ENCODE assay signal across 10 mouse cellular contexts in the genomic region with DNA sequence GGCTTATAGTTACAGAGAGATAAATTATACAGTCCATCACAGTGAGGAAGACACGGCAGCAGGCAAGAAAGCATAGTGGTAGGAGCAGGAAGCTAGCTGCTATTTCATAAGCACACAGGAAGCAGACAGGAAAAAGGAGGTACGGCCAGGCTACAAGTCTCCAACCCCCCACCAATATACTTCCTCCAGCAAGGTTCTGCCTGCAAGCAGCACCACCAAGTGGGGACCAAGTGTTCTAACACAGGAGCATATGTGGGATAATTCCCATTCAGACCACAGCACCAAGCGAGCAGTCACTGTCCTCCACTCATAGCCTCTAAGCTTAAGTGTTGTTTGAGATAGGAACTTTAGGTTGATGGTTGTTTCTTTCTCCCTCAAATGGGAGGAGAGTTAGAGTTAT. TPM values are rescaled to one million over a fixed set of nuclear protein-coding genes. Genes with fewer than 3 reads are reported as not detected.
DNase-seq lines count a peak whose midpoint lies in the region; ATAC-seq and TF ChIP-seq lines count a peak whose summit lies in the region.
"Had no signal": no experiment of that assay in that cellular context is flagged by ENCODE, and none has a peak within 500 bp of the region (broad histone marks: within the 10 kb centered on the region; RNA-seq: fewer than 3 reads in every experiment).

No protein-coding gene starts in this region.

- no peak overlapping the region for H3K9ac ChIP-seq in hindbrain, postnatal 0 days (replicated peaks; ENCODE audit: low read length)
- no peak overlapping the region for H3K9ac ChIP-seq in hindbrain, embryonic 13.5 days
- no peak overlapping the region for H3K9ac ChIP-seq in midbrain, postnatal 0 days (replicated peaks; ENCODE audit: low read length, poor library complexity, severe bottlenecking)
- H3K9ac ChIP-seq in midbrain, embryonic 11.5 days (ENCODE audit: low read length) = no peak overlapping the region
- no peak overlapping the region for H3K9ac ChIP-seq in forebrain, embryonic 12.5 days
- H3K9ac ChIP-seq: midbrain, embryonic 12.5 days; neural tube, embryonic 15.5 days had no signal

- no peak overlapping the region for H3K4me2 ChIP-seq in hindbrain, postnatal 0 days (ENCODE audit: low read depth, low read length)
- H3K4me2 ChIP-seq in hindbrain, embryonic 13.5 days = no peak overlapping the region
- no peak overlapping the region for H3K4me2 ChIP-seq in midbrain, postnatal 0 days (ENCODE audit: low read depth, low read length, poor library complexity, severe bottlenecking)
- H3K4me2 ChIP-seq in midbrain, embryonic 11.5 days = no peak overlapping the region
- H3K4me2 ChIP-seq in forebrain, embryonic 12.5 days = no peak overlapping the region
- H3K4me2 ChIP-seq: midbrain, embryonic 12.5 days; neural tube, embryonic 15.5 days had no signal

- no peak overlapping the region for H3K4me3 ChIP-seq in hindbrain, postnatal 0 days (ENCODE audit: low read length)
- H3K4me3 ChIP-seq in hindbrain, embryonic 13.5 days = no peak overlapping the region
- no peak overlapping the region for H3K4me3 ChIP-seq in midbrain, postnatal 0 days (ENCODE audit: low read depth, low read length)
- H3K4me3 ChIP-seq in midbrain, embryonic 11.5 days (ENCODE audit: low read depth, low read length) = no peak overlapping the region
- no peak overlapping the region for H3K4me3 ChIP-seq in forebrain, embryonic 12.5 days (replicated peaks)
- H3K4me3 ChIP-seq: midbrain, embryonic 12.5 days; neural tube, embryonic 15.5 days had no signal

- WGBS in hindbrain, postnatal 0 days = 58% methylated on average over 3 of the region's 3 CpGs
- 60% methylated on average over 3 of the region's 3 CpGs for WGBS in hindbrain, embryonic 13.5 days
- 49% methylated on average over 3 of the region's 3 CpGs for WGBS in midbrain, postnatal 0 days
- WGBS in midbrain, embryonic 11.5 days = 56% methylated on average over 3 of the region's 3 CpGs
- WGBS in forebrain, embryonic 12.5 days = 63% methylated on average over 3 of the region's 3 CpGs

- H3K36me3 ChIP-seq in hindbrain, postnatal 0 days (ENCODE audit: insufficient read depth, low read length) = no peaks in the 10 kb centered on the region
- no peaks in the 10 kb centered on the region for H3K36me3 ChIP-seq in hindbrain, embryonic 13.5 days
- no peaks in the 10 kb centered on the region for H3K36me3 ChIP-seq in midbrain, postnatal 0 days (ENCODE audit: insufficient read depth, low read length)
- H3K36me3 ChIP-seq in midbrain, embryonic 11.5 days (ENCODE audit: control insufficient read depth, insufficient read depth, low read length) = no peaks in the 10 kb centered on the region
- no peaks in the 10 kb centered on the region for H3K36me3 ChIP-seq in forebrain, embryonic 12.5 days (replicated peaks)
- H3K36me3 ChIP-seq: midbrain, embryonic 12.5 days; neural tube, embryonic 15.5 days had no signal

- no peaks in the 10 kb centered on the region for H3K9me3 ChIP-seq in hindbrain, postnatal 0 days (ENCODE audit: low read length)
- no peaks in the 10 kb centered on the region for H3K9me3 ChIP-seq in hindbrain, embryonic 13.5 days
- no peaks in the 10 kb centered on the region for H3K9me3 ChIP-seq in midbrain, postnatal 0 days (ENCODE audit: low read length)
- H3K9me3 ChIP-seq in midbrain, embryonic 11.5 days (ENCODE audit: control insufficient read depth, low read length) = no peaks in the 10 kb centered on the region
- H3K9me3 ChIP-seq in forebrain, embryonic 12.5 days = no peaks in the 10 kb centered on the region
- H3K9me3 ChIP-seq: midbrain, embryonic 12.5 days; neural tube, embryonic 15.5 days had no signal

- no peaks in the 10 kb centered on the region for H3K4me1 ChIP-seq in hindbrain, postnatal 0 days (ENCODE audit: insufficient read depth, low read length)
- H3K4me1 ChIP-seq in hindbrain, embryonic 13.5 days (replicated peaks) = no peaks in the 10 kb centered on the region; the same call in 1 of the 2 replicates
- H3K4me1 ChIP-seq in midbrain, postnatal 0 days (ENCODE audit: insufficient read depth, low read length) = no peaks in the 10 kb centered on the region
- 0 out of 2 replicates have a peak, but pooled peaks cover 3% of the 10 kb centered on the region for H3K4me1 ChIP-seq in midbrain, embryonic 11.5 days (ENCODE audit: control insufficient read depth, insufficient read depth, low read length)
- H3K4me1 ChIP-seq in forebrain, embryonic 12.5 days = peaks cover 4% of the 10 kb centered on the region; the same call in 1 of the 2 replicates
- H3K4me1 ChIP-seq: midbrain, embryonic 12.5 days had no signal

- peak; percentile 4 for DNase-seq in hindbrain, postnatal 0 days (ENCODE audit: low spot score)
- peak; percentile 4 for DNase-seq in midbrain, postnatal 0 days (ENCODE audit: low spot score)
- no peak for DNase-seq in midbrain, embryonic 11.5 days (ENCODE audit: low spot score, missing footprints)
- DNase-seq in NIH3T3 (ENCODE audit: low read depth) = peak; percentile 38
- DNase-seq in left cerebral cortex, adult 18-20 months (ENCODE audit: low spot score in 2 of 2) = no peak

- no peaks in the 10 kb centered on the region for H3K27me3 ChIP-seq in hindbrain, postnatal 0 days (ENCODE audit: insufficient read depth, low read length)
- peaks cover 8% of the 10 kb centered on the region; the same call in 1 of the 2 replicates for H3K27me3 ChIP-seq in hindbrain, embryonic 13.5 days
- peaks cover 5% of the 10 kb centered on the region; the same call in 1 of the 2 replicates for H3K27me3 ChIP-seq in midbrain, postnatal 0 days (ENCODE audit: insufficient read depth, low read length)
- no peaks in the 10 kb centered on the region; the same call in 1 of the 2 replicates for H3K27me3 ChIP-seq in midbrain, embryonic 11.5 days (ENCODE audit: control insufficient read depth, insufficient read depth, low read length)
- peaks cover 4% of the 10 kb centered on the region; the same call in 1 of the 2 replicates for H3K27me3 ChIP-seq in forebrain, embryonic 12.5 days
- H3K27me3 ChIP-seq: neural tube, embryonic 15.5 days had no signal

- ATAC-seq in hindbrain, postnatal 0 days = no peak
- no peak for ATAC-seq in hindbrain, embryonic 13.5 days (ENCODE audit: low FRiP score)
- ATAC-seq in midbrain, postnatal 0 days (ENCODE audit: low FRiP score) = no peak
- ATAC-seq in midbrain, embryonic 11.5 days (ENCODE audit: low FRiP score) = no peak
- ATAC-seq in granulocyte monocyte progenitor cell, adult 5-6 weeks (replicated peaks; ENCODE audit: poor library complexity, severe bottlenecking) = peak; percentile 88
- ATAC-seq in forebrain, embryonic 12.5 days (ENCODE audit: low FRiP score) = no peak

- peak; percentile 34 for TF ChIP-seq CTCF in hindbrain, postnatal 0 days (IDR thresholded peaks at IDR 0.05; ENCODE audit: low read depth)
- peak; percentile 44 for TF ChIP-seq CTCF in midbrain, postnatal 0 days (IDR thresholded peaks at IDR 0.05)

- H3K27ac ChIP-seq in hindbrain, postnatal 0 days = no peak overlapping the region
- no peak overlapping the region for H3K27ac ChIP-seq in hindbrain, embryonic 13.5 days
- no peak overlapping the region for H3K27ac ChIP-seq in midbrain, postnatal 0 days (ENCODE audit: low read depth, low read length)
- no peak overlapping the region for H3K27ac ChIP-seq in midbrain, embryonic 11.5 days (ENCODE audit: low read depth, low read length)
- no peak overlapping the region for H3K27ac ChIP-seq in forebrain, embryonic 12.5 days
- H3K27ac ChIP-seq: midbrain, embryonic 12.5 days; neural tube, embryonic 15.5 days had no signal

RNA-seq across cellular contexts. Expression of a gene that starts 6.3 kb away (rescaled TPM):
- total RNA-seq in hindbrain, postnatal 0 days (2014; rRNA removed) = 1,122 and 1,196 TPM in 2 replicates
- 768 and 814 TPM in 2 replicates for polyA plus RNA-seq in hindbrain, postnatal 0 days (2015; fragmentation: Nextera tagmentation; extraction: Ambion mirVana)
- polyA plus RNA-seq in hindbrain, embryonic 13.5 days (2015; fragmentation: Nextera tagmentation; extraction: Ambion mirVana) = 1,046 and 1,103 TPM in 2 replicates
- 1,123 and 1,242 TPM in 2 replicates for total RNA-seq in midbrain, postnatal 0 days (2014; rRNA removed)
- 964 and 974 TPM in 2 replicates for polyA plus RNA-seq in midbrain, postnatal 0 days (2015; fragmentation: Nextera tagmentation; extraction: Ambion mirVana)
- polyA plus RNA-seq in midbrain, embryonic 11.5 days (2014; fragmentation: Nextera tagmentation; extraction: Ambion mirVana) = 738 and 790 TPM in 2 replicates
- 4.0 and 8.1 TPM in 2 replicates for total RNA-seq in granulocyte monocyte progenitor cell, adult 5-6 weeks (2014; fragmentation: Nextera tagmentation)
- 5.4 TPM in 2 replicates for total RNA-seq in granulocyte monocyte progenitor cell, adult 5-6 weeks (2017)
- polyA plus RNA-seq in forebrain, embryonic 12.5 days (2016; fragmentation: Nextera tagmentation; extraction: Ambion mirVana) = 854 and 906 TPM in 2 replicates
- total RNA-seq in left cerebral cortex, adult 18-20 months (2021) = 100 to 1,000 TPM; 440 to 444 TPM

Comparison
In these comparisons a context has a peak if more than half of its experiments do, and no peak if none do; other contexts are left out.
1. DNase-seq: peak in hindbrain, postnatal 0 days (single experiment), midbrain, postnatal 0 days (single experiment) and NIH3T3 (single experiment); none in midbrain, embryonic 11.5 days (single experiment) and left cerebral cortex, adult 18-20 months (0 of 2).